Mouse (Mus musculus) hindbrain, embryonic 12.5 days (tissue): ENCODE measurements around the gene Pola1. TPM values are rescaled to one million over a fixed set of nuclear protein-coding genes. Genes with fewer than 3 reads are reported as not detected.

ENCODE experiments used
- ATAC-seq: fragments of 200-750 bp; cut with Nextera tagmentation; 2 replicates; pipeline ENCODE4 v1.8.0; 2017; ENCODE audit warnings: moderate TSS enrichment; ENCODE audit not compliant: low FRiP score
- H3K27ac ChIP-seq: fragments of 300-500 bp; sonication (generic); 2 replicates; pipeline ENCODE4 v1.5.1; 2016; ENCODE audit warnings: mild to moderate bottlenecking
- H3K27me3 ChIP-seq: fragments of 300-500 bp; sonication (generic); 2 replicates; pipeline ENCODE4 v1.6.1; 2016; ENCODE audit warnings: mild to moderate bottlenecking
- H3K36me3 ChIP-seq: fragments of 300-500 bp; sonication (generic); 2 replicates; pipeline ENCODE4 v1.6.1; 2016; ENCODE audit warnings: mild to moderate bottlenecking
- H3K4me1 ChIP-seq: fragments of 300-500 bp; sonication (generic); 2 replicates; pipeline ENCODE4 v1.6.1; 2016
- H3K4me2 ChIP-seq: fragments of 300-500 bp; sonication (generic); replicated peaks from 2 replicates; pipeline ENCODE4 v1.6.1; 2016; ENCODE audit warnings: mild to moderate bottlenecking
- H3K4me3 ChIP-seq: fragments of 300-500 bp; sonication (generic); 2 replicates; pipeline ENCODE4 v1.5.1; 2016; ENCODE audit warnings: mild to moderate bottlenecking
- H3K9ac ChIP-seq: fragments of 300-500 bp; sonication (generic); 2 replicates; pipeline ENCODE4 v1.6.1; 2016; ENCODE audit warnings: mild to moderate bottlenecking, moderate library complexity
- H3K9me3 ChIP-seq: fragments of 300-500 bp; sonication (generic); replicated peaks from 2 replicates; pipeline ENCODE4 v1.6.1; 2016; ENCODE audit warnings: mild to moderate bottlenecking
- WGBS: fragments of 180-500 bp; shearing (Covaris S2); methylation state at CpG from one replicate; pipeline ENCODE4 v1.1.7; 2016; 5-methylcytosine and 5-hydroxymethylcytosine counted together
- polyA plus RNA-seq: library from polyadenylated mRNA; unstranded; fragments of >200 nt; fragmentation: Nextera tagmentation; extraction: Ambion mirVana; gene quantifications from 2 replicates; pipeline ENCODE4 v1.2.1, GENCODE M21; 2016

The Pola1 gene
- polyA plus RNA-seq, 1 experiment from 2014 or later, result 13.3 TPM

DNA sequence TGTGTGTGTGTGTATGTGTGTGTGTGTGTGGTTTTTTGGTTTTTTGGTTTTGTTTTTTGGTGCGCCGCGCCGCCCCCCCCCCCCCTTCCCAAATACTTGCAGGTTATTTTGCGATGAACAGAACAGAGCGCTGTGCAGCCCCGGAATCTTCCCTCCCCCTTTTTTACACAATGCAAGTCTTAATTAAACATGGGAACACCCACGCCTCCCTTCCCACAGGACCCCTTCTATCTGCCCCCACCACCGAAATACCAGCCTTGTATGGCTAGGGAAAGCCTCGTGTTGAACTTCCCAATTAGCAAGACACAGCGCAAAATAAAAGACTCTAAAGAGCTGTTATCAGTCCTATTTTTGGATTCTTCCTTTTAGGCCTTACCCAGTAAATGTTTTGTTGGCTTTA lies 352.0 kb downstream of the Pola1 start:
- H3K27me3 ChIP-seq, result peaks cover 49% of the 10 kb centered on the region
- H3K9me3 ChIP-seq, result no peaks in the 10 kb centered on the region
- no peak overlapping the region for H3K27ac ChIP-seq
- H3K36me3 ChIP-seq, result no peaks in the 10 kb centered on the region
- H3K4me3 ChIP-seq, result no peak overlapping the region
- no peaks in the 10 kb centered on the region for H3K4me1 ChIP-seq
- no peak overlapping the region for H3K4me2 ChIP-seq
- 43% methylated on average over 4 of the region's 11 CpGs for WGBS
- ATAC-seq, result no peak
- H3K9ac ChIP-seq, result no peak overlapping the region

DNA sequence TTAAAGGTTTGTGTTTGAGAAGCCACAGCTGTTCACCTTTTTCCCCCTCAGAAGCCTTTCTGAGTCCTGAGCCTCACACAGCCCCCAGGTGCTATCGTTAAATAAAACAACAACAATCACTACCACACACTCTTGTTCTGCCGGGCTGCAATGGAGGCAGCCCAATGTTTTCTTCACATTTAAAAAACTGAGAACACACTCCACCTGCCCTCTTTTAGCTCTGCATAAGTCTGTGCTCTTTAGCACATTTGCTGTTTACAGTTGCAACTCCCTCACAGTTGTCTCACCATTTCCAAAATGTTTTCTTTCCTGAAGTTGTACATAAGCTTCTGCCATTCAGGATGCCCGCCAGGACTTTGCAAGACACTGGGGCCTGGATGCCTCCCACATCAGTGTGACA lies 356.3 kb downstream of the Pola1 start:
- WGBS, result 56% methylated on average over 3 of the region's 3 CpGs
- no peaks in the 10 kb centered on the region for H3K9me3 ChIP-seq
- no peak for ATAC-seq

More for the DNA sequence above, 356.3 kb downstream of the Pola1 start:
- Histone ChIP-seq H3K36me3 (no peaks in the 10 kb centered on the region), H3K9ac (no peak overlapping the region), H3K4me1 (no peaks in the 10 kb centered on the region), H3K4me3 (no peak overlapping the region), H3K27ac (no peak overlapping the region), H3K27me3 (peaks cover 17% of the 10 kb centered on the region), H3K4me2 (no peak overlapping the region)

Other genes with a start within 250 kb of the Pola1 start
- gene Pcyt1b, start 22.7 kb upstream of the Pola1 start, polyA plus RNA-seq, result 20.9 and 22.3 TPM in 2 replicates
- gene Pdk3, start 200.0 kb upstream of the Pola1 start, polyA plus RNA-seq, result 48.9 and 50.5 TPM in 2 replicates